Mouse (Mus musculus) lung, embryonic 14.5 days (tissue): ENCODE data around the gene Crk. TPM values are rescaled to one million over a fixed set of nuclear protein-coding genes. Genes with fewer than 3 reads are reported as not detected.
"Not testable (repeated sequence)": the region's sequence is repeated elsewhere in the genome, so short reads cannot be mapped to it uniquely, and the experiment has no call there.

Experiments used
- ATAC-seq: fragments of 200-750 bp; cut with Nextera tagmentation; 2 replicates; pipeline ENCODE4 v1.8.0; 2017; ENCODE audit warnings: mild to moderate bottlenecking, moderate TSS enrichment, moderate library complexity; ENCODE audit not compliant: insufficient read depth
- DNase-seq: peaks from one replicate; pipeline ENCODE4 v3.0.0-alpha.2; 2015
- H3K27ac ChIP-seq: fragments of 300-500 bp; sonication (generic); 2 replicates; pipeline ENCODE4 v1.5.1; 2014; ENCODE audit warnings: low read depth, mild to moderate bottlenecking, moderate library complexity
- H3K27me3 ChIP-seq: fragments of 300-500 bp; sonication (generic); 2 replicates; pipeline ENCODE4 v1.6.1; 2014; ENCODE audit warnings: low read length, control low read depth; ENCODE audit not compliant: insufficient read depth
- H3K36me3 ChIP-seq: fragments of 300-500 bp; sonication (generic); 2 replicates; pipeline ENCODE4 v1.6.1; 2014; ENCODE audit warnings: control low read depth; ENCODE audit not compliant: insufficient read depth
- H3K4me1 ChIP-seq: fragments of 300-500 bp; sonication (generic); 2 replicates; pipeline ENCODE4 v1.6.1; 2014; ENCODE audit warnings: antibody characterized with exemption, control low read depth; ENCODE audit not compliant: insufficient read depth
- H3K4me2 ChIP-seq: fragments of 300-500 bp; sonication (generic); 2 replicates; pipeline ENCODE4 v1.6.1; 2014; ENCODE audit warnings: mild to moderate bottlenecking
- H3K4me3 ChIP-seq: fragments of 300-500 bp; sonication (generic); 2 replicates; pipeline ENCODE4 v1.5.1; 2014; ENCODE audit warnings: low read depth, low read length
- H3K9ac ChIP-seq: fragments of 300-500 bp; sonication (generic); 2 replicates; pipeline ENCODE4 v1.6.1; 2014
- H3K9me3 ChIP-seq: fragments of 300-500 bp; sonication (generic); 2 replicates; pipeline ENCODE4 v1.6.1; 2016; ENCODE audit warnings: low read depth, low read length, control low read depth
- CTCF ChIP-seq: IDR thresholded peaks from 2 replicates; pipeline ENCODE4 v1.5.1; 2016; ENCODE audit warnings: antibody characterized with exemption, low read depth
- WGBS: fragments of 180-500 bp; shearing (Covaris S2); extraction: QIAGEN DNeasy Blood & Tissue Kit; methylation state at CpG from one replicate; pipeline ENCODE4 v1.1.7; 2014; 5-methylcytosine and 5-hydroxymethylcytosine counted together
- polyA plus RNA-seq: library from polyadenylated mRNA; unstranded; fragments of >200 nt; fragmentation: Nextera tagmentation; extraction: Ambion mirVana; gene quantifications from 2 replicates; pipeline ENCODE4 v1.2.1, GENCODE M21; 2014

Crk gene
- polyA plus RNA-seq, 1 experiment from 2014 or later: 116 TPM

DNA sequence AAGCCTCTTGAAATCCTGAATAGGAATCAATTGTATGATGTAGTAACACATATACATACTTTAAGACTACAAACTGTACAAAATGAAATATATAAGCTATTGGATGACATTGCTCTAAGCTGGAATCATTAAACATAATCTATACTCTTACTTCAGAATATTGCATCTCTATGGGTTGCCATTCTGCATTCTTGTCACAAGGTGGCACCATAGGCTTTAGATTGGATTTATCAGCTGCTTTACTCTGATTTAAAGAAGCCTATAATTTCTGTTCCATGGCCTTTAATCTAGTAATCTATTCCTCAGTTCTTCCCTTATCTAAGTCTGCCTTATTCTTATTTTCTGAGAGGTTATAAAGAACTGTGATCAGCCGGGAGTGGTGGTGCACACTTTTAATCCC is 34.9 kb downstream of the Crk start:
- no peak overlapping the region for H3K4me2 ChIP-seq
- no peak for ATAC-seq
- no peaks in the 10 kb centered on the region for H3K4me1 ChIP-seq
- peak; percentile 62 for TF ChIP-seq CTCF
- no peaks in the 10 kb centered on the region for H3K9me3 ChIP-seq
- 97% methylated on average over 1 of the region's 1 CpGs for WGBS
- no peaks in the 10 kb centered on the region for H3K36me3 ChIP-seq
- H3K27ac ChIP-seq: no peak overlapping the region
- DNase-seq: peak; percentile 68
- no peak overlapping the region for H3K9ac ChIP-seq
- H3K27me3 ChIP-seq: no peaks in the 10 kb centered on the region
- no peak overlapping the region for H3K4me3 ChIP-seq

DNA sequence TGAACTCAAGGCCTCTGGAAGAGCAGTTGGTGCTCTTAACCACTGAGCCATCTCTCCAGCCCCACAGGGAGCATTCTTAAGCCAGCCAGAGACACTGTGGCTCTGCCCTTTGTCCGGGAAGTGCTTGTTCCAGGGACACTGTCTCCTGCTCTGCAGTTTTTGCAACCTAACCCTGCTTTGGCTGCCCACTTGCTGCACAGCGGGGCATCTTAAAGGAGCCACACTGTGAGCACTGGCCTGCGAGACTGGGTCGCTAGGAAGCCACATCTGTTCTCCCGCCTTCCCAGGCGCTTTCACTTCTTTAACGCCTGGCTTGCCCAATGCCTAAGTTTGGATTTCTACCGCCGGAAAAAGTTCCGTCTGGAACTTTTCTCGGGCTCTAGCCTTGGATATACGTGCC is 36.5 kb downstream of the Crk start:
- no peaks in the 10 kb centered on the region for H3K36me3 ChIP-seq
- no peak overlapping the region for H3K4me3 ChIP-seq
- DNase-seq (no peak), ATAC-seq (no peak)
- H3K27ac ChIP-seq: no peak overlapping the region
- H3K27me3 ChIP-seq: no peaks in the 10 kb centered on the region
- 31% methylated on average over 12 of the region's 12 CpGs for WGBS
- no peak overlapping the region for H3K9ac ChIP-seq
- no peak for TF ChIP-seq CTCF
- no peaks in the 10 kb centered on the region for H3K4me1 ChIP-seq
- H3K4me2 ChIP-seq: no peak overlapping the region
- H3K9me3 ChIP-seq: no peaks in the 10 kb centered on the region

DNA sequence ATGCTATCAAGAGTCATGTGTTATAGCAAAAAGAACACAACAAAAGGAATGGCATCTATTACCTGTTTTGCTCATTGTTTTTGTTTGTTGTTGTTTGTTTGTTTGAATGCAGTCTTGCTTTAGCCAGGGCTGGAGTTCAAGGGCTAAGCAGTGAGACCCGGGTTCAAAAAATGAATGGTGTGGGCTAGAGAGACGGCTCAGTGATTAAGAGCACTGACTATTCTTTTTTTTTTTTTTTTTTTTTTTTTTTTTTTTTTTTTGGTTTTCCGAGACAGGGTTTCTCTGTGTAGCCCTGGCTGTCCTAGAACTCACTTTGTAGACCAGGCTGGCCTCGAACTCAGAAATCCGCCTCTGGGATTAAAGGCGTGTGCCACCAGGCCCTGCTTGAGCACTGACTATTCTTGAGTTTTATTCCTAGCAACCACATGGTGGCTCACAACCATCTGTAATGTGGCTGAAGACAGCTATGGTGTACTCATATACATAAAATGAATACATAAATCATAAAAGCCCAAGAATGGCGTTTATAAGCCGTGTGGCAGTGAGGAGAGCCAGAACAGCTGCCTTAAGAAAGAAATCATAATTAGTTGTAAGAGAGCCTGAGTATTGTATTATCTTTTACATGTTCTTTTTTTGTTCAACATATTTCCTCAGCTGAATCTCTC is 37.7 kb downstream of the Crk start:
- ATAC-seq (no peak), DNase-seq (peak; percentile 67)
- WGBS: 62% methylated on average over 8 of the region's 8 CpGs
- no peak overlapping the region for H3K27ac ChIP-seq
- 0 out of 2 replicates have a peak, but pooled peaks have one; percentile 16 for TF ChIP-seq CTCF
- H3K4me3 ChIP-seq: no peak overlapping the region
- no peak overlapping the region for H3K9ac ChIP-seq
- H3K4me1 ChIP-seq: no peaks in the 10 kb centered on the region
- H3K27me3 ChIP-seq: no peaks in the 10 kb centered on the region
- H3K4me2 ChIP-seq: no peak overlapping the region
- H3K9me3 ChIP-seq: no peaks in the 10 kb centered on the region
- H3K36me3 ChIP-seq: no peaks in the 10 kb centered on the region

DNA sequence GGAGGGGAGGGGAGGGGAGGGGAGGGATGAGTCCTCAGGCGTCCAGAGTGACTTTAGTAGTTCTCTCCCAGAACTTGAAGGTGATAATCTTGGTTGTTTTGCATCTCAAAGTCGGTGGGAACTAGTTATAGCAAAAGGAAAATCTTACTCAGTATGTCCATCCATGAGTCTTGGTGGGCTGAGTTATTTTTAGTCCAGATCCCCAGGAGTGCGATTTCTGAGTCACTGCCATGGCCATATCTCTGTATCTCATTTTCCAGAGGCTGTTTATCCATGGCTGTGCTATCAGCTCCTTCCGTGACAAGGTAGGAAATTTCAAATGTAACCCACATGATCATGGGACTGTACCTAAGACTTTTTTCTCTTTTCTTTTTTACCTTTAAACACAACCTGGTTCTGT is 43.3 kb downstream of the Crk start:
- no peak overlapping the region for H3K4me2 ChIP-seq
- WGBS: 37% methylated on average over 4 of the region's 4 CpGs
- ATAC-seq: no peak

DNA sequence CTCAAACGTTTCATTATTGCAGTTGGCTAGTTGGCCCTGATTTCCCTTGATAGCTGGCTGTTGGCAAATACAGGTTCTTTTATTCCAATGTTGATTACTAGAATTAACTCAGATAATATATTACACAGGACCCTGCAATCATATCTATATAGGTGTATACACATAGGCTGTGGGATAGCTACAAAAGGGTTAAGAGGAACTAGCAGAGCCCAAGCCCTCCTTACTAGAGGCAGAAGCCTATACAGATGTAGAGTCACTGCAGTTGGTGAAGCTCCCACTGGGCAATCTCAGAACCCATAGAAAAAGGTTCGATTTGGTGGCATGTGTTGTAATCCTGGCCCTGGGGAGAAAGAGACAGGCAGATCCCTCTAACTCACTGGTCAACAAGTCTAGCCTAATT is 48.1 kb downstream of the Crk start:
- no peak for DNase-seq
- Histone ChIP-seq H3K4me3 (no peak overlapping the region), H3K9ac (no peak overlapping the region), H3K4me1 (no peaks in the 10 kb centered on the region), H3K9me3 (no peaks in the 10 kb centered on the region), H3K36me3 (no peaks in the 10 kb centered on the region), H3K4me2 (no peak overlapping the region), H3K27ac (no peak overlapping the region), H3K27me3 (no peaks in the 10 kb centered on the region)
- TF ChIP-seq CTCF: no peak
- ATAC-seq: no peak
- 67% methylated on average over 2 of the region's 2 CpGs for WGBS

More for the DNA sequence above, 43.3 kb downstream of the Crk start:
- no peak overlapping the region for H3K9ac ChIP-seq
- H3K27me3 ChIP-seq: no peaks in the 10 kb centered on the region
- no peaks in the 10 kb centered on the region for H3K4me1 ChIP-seq
- no peak for DNase-seq
- no peaks in the 10 kb centered on the region for H3K36me3 ChIP-seq
- no peak for TF ChIP-seq CTCF
- H3K9me3 ChIP-seq: no peaks in the 10 kb centered on the region
- H3K4me3 ChIP-seq: no peak overlapping the region
- H3K27ac ChIP-seq: no peak overlapping the region

DNA sequence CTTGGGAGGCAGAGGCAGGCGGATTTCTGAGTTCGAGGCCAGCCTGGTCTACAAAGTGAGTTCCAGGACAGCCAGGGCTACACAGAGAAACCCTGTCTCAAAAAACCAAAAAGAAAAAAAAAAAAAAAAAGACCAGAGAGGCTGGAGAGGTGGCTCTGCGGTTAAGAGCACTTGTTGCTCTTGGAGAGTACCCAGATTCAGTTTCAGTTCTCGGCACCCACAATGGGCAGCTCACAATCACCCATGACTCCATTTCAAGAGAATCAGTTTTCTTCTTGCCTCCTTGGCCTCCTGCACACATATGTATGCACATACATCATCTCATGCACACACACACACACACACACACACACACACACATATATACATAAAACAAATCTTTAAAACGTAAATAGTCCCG is 48.6 kb downstream of the Crk start:
- not testable (repeated sequence) for H3K9me3 ChIP-seq, H3K9ac ChIP-seq, ATAC-seq, H3K4me1 ChIP-seq, H3K36me3 ChIP-seq, H3K4me2 ChIP-seq, H3K27me3 ChIP-seq, H3K4me3 ChIP-seq, DNase-seq, H3K27ac ChIP-seq
- WGBS: 83% methylated on average over 6 of the region's 6 CpGs

DNA sequence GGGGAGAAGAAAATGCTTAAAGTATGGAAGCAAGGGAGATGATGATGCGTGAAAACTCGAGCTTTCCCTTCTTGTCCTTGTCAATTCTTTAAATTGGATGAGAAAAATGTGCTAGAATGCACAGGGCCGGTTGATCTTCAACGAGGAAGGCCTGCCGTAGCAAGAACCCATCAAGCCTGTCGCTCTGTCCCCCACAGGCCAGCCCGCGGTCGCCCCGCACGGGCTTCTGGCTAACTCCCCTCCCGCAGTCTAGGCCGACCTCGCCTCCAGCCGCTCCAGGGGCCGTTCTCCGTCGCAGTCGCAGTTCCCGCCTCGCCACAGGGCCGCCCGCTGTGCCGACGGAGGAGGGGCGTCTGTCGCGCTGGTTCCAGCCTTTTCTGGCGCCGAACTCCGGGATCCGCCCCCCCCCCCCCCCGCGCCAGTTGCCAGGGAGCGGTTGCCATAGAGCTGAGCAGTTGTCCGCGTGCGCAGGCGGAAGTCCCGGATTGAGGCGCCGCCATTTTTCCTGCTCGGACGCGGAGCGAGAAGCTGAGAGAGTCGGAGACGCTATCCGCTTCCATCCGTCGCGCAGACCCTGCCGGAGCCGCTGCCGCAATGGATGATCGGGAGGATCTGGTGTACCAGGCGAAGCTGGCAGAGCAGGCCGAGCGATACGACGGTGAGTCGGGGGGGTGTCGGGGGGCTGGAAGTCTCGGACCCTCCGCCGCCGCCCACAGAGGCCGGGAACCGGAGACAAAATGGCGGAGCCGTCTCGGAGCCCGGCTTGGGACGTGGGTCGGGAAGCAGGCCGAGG is 53.6 kb downstream of the Crk start, which contains the start of gene Ywhae:
TSS of gene Ywhae (plus strand) at position 436 of the 793 bp plus-strand sequence.
- Histone ChIP-seq H3K4me2 (peak within 1 kb of the TSS; percentile 86), H3K27me3 (no peaks in the 10 kb centered on the region), H3K4me3 (peak within 1 kb of the TSS; percentile 98), H3K36me3 (peaks cover 11% of the 10 kb centered on the region), H3K27ac (peak within 1 kb of the TSS; percentile 97), H3K9ac (peak within 1 kb of the TSS; percentile 100), H3K4me1 (peaks cover 20% of the 10 kb centered on the region), H3K9me3 (no peaks in the 10 kb centered on the region)
- under 1% methylated on average over 70 of the region's 76 CpGs for WGBS
- TF ChIP-seq CTCF: no peak
- DNase-seq (peak; percentile 96), ATAC-seq (peak; percentile 93)
